Comparison of ENCODE assay signal across 10 mouse cellular contexts in genomic region chr4:105160470-105160869, GRCm38 (mm10). TPM values are rescaled to one million over a fixed set of nuclear protein-coding genes. Genes with fewer than 3 reads are reported as not detected.
A peak's percentile ranks its signal among the peaks of the same experiment; 100 is the strongest.
DNase-seq lines count a peak whose midpoint lies in the region; ATAC-seq lines count a peak whose summit lies in the region.
"Had no signal": no experiment of that assay in that cellular context is flagged by ENCODE, and none has a peak within 500 bp of the region (broad histone marks: within the 10 kb centered on the region; RNA-seq: fewer than 3 reads in every experiment).

No protein-coding gene starts in this region.

- ATAC-seq in kidney, embryonic 16.5 days (ENCODE audit: low FRiP score, low TSS enrichment) = no peak
- ATAC-seq in embryonic facial prominence, embryonic 14.5 days (ENCODE audit: low read depth) = no peak
- ATAC-seq in hindbrain, embryonic 12.5 days (ENCODE audit: low FRiP score) = no peak
- ATAC-seq in midbrain, embryonic 14.5 days (ENCODE audit: low FRiP score, low TSS enrichment) = no peak
- no peak for ATAC-seq in inflammation-experienced regulatory T-cells, adult 6 months
- ATAC-seq: activated CD4-positive, CD25-positive, alpha-beta regulatory T cell, adult 4 months had no signal

- no peak overlapping the region for H3K27ac ChIP-seq in kidney, embryonic 16.5 days (ENCODE audit: low read length)
- no peak overlapping the region for H3K27ac ChIP-seq in embryonic facial prominence, embryonic 14.5 days (replicated peaks; ENCODE audit: low read depth, low read length)
- H3K27ac ChIP-seq in hindbrain, embryonic 12.5 days = no peak overlapping the region
- no peak overlapping the region for H3K27ac ChIP-seq in midbrain, embryonic 14.5 days (replicated peaks; ENCODE audit: low read depth, low read length)

- peak overlapping the region; percentile 12; the same call in 1 of the 2 replicates for H3K4me3 ChIP-seq in kidney, embryonic 16.5 days (ENCODE audit: low read length)
- peak overlapping the region; percentile 86 for H3K4me3 ChIP-seq in embryonic facial prominence, embryonic 14.5 days (ENCODE audit: low read depth, low read length)
- peak overlapping the region; percentile 91 for H3K4me3 ChIP-seq in hindbrain, embryonic 12.5 days
- peak overlapping the region; percentile 75 for H3K4me3 ChIP-seq in midbrain, embryonic 14.5 days (replicated peaks; ENCODE audit: low read depth, low read length)

- H3K36me3 ChIP-seq in kidney, embryonic 16.5 days (ENCODE audit: insufficient read depth, low read length) = peaks cover 6% of the 10 kb centered on the region
- H3K36me3 ChIP-seq in embryonic facial prominence, embryonic 14.5 days (ENCODE audit: control insufficient read depth, insufficient read depth, low read length) = peaks cover 38% of the 10 kb centered on the region
- H3K36me3 ChIP-seq in hindbrain, embryonic 12.5 days = no peaks in the 10 kb centered on the region
- H3K36me3 ChIP-seq in midbrain, embryonic 14.5 days (ENCODE audit: control insufficient read depth, insufficient read depth, low read length) = no peaks in the 10 kb centered on the region

- H3K9ac ChIP-seq in kidney, embryonic 16.5 days (replicated peaks; ENCODE audit: low read length) = no peak overlapping the region
- peak overlapping the region; percentile 97 for H3K9ac ChIP-seq in embryonic facial prominence, embryonic 14.5 days (ENCODE audit: low read depth, low read length)
- no peak overlapping the region for H3K9ac ChIP-seq in hindbrain, embryonic 12.5 days
- H3K9ac ChIP-seq in midbrain, embryonic 14.5 days (replicated peaks; ENCODE audit: low read length) = no peak overlapping the region; the same call in 1 of the 2 replicates

- no peaks in the 10 kb centered on the region for H3K9me3 ChIP-seq in kidney, embryonic 16.5 days (ENCODE audit: low read length)
- no peaks in the 10 kb centered on the region for H3K9me3 ChIP-seq in embryonic facial prominence, embryonic 14.5 days (ENCODE audit: control insufficient read depth, low read length)
- no peaks in the 10 kb centered on the region for H3K9me3 ChIP-seq in hindbrain, embryonic 12.5 days (replicated peaks)
- no peaks in the 10 kb centered on the region for H3K9me3 ChIP-seq in midbrain, embryonic 14.5 days (ENCODE audit: control insufficient read depth, low read length)

- H3K27me3 ChIP-seq in kidney, embryonic 16.5 days (ENCODE audit: insufficient read depth, low read length) = no peaks in the 10 kb centered on the region
- H3K27me3 ChIP-seq in embryonic facial prominence, embryonic 14.5 days (replicated peaks; ENCODE audit: control insufficient read depth, insufficient read depth, low read length) = no peaks in the 10 kb centered on the region
- H3K27me3 ChIP-seq in hindbrain, embryonic 12.5 days = no peaks in the 10 kb centered on the region
- H3K27me3 ChIP-seq in midbrain, embryonic 14.5 days (ENCODE audit: control insufficient read depth, insufficient read depth, low read length) = no peaks in the 10 kb centered on the region

- 86% methylated on average over 6 of the region's 6 CpGs for WGBS in kidney, embryonic 16.5 days
- 61% methylated on average over 6 of the region's 6 CpGs for WGBS in embryonic facial prominence, embryonic 14.5 days
- 83% methylated on average over 6 of the region's 6 CpGs for WGBS in hindbrain, embryonic 12.5 days
- 75% methylated on average over 6 of the region's 6 CpGs for WGBS in midbrain, embryonic 14.5 days

- peak overlapping the region; percentile 38 for H3K4me2 ChIP-seq in kidney, embryonic 16.5 days (replicated peaks; ENCODE audit: low read depth, low read length)
- peak overlapping the region; percentile 73 for H3K4me2 ChIP-seq in embryonic facial prominence, embryonic 14.5 days (ENCODE audit: low read depth, low read length)
- peak overlapping the region; percentile 79 for H3K4me2 ChIP-seq in hindbrain, embryonic 12.5 days (replicated peaks)
- peak overlapping the region; percentile 81 for H3K4me2 ChIP-seq in midbrain, embryonic 14.5 days (ENCODE audit: low read length)

- no peak for DNase-seq in kidney, adult 18-20 months
- DNase-seq in embryonic facial prominence, embryonic 14.5 days (ENCODE audit: low spot score) = no peak
- no peak for DNase-seq in midbrain, embryonic 14.5 days
- no peak for DNase-seq in cerebellum, adult 18-20 months
- no peak for DNase-seq in frontal cortex, postnatal 25 days (ENCODE audit: low spot score in 2 of 2)
- DNase-seq: cerebellum, adult 9-10 months had no signal

- peaks cover 18% of the 10 kb centered on the region for H3K4me1 ChIP-seq in kidney, embryonic 16.5 days (ENCODE audit: insufficient read depth, low read length)
- H3K4me1 ChIP-seq in embryonic facial prominence, embryonic 14.5 days (ENCODE audit: control insufficient read depth, insufficient read depth, low read length) = peaks cover 27% of the 10 kb centered on the region
- H3K4me1 ChIP-seq in hindbrain, embryonic 12.5 days = peaks cover 49% of the 10 kb centered on the region
- H3K4me1 ChIP-seq in midbrain, embryonic 14.5 days (ENCODE audit: control insufficient read depth, insufficient read depth, low read length) = peaks cover 19% of the 10 kb centered on the region; the same call in 1 of the 2 replicates

RNA-seq across cellular contexts. Expression of gene Plpp3, which starts 3.3 kb away (rescaled TPM):
- polyA plus RNA-seq in kidney, embryonic 16.5 days (2015; fragmentation: Nextera tagmentation; extraction: Ambion mirVana) = 69.2 and 76.3 TPM in 2 replicates
- polyA plus RNA-seq in embryonic facial prominence, embryonic 14.5 days (2014; fragmentation: Nextera tagmentation; extraction: Ambion mirVana) = 107 and 123 TPM in 2 replicates
- polyA plus RNA-seq in hindbrain, embryonic 12.5 days (2016; fragmentation: Nextera tagmentation; extraction: Ambion mirVana) = 91.5 and 91.7 TPM in 2 replicates
- 51.7 and 62.4 TPM in 2 replicates for polyA plus RNA-seq in midbrain, embryonic 14.5 days (2014; fragmentation: Nextera tagmentation; extraction: Ambion mirVana)
- under 1 TPM in 1 of 3 experiments, not detected in 2; 0.15 TPM for polyA plus RNA-seq in inflammation-experienced regulatory T-cells, adult 6 months (2017; shearing (Covaris generic))
- polyA plus RNA-seq: activated CD4-positive, CD25-positive, alpha-beta regulatory T cell, adult 4 months had no signal

RNA-seq across cellular contexts. Expression of gene Prkaa2, which starts 50.8 kb away (rescaled TPM):
- 8.8 and 9.1 TPM in 2 replicates for polyA plus RNA-seq in kidney, embryonic 16.5 days (2015; fragmentation: Nextera tagmentation; extraction: Ambion mirVana)
- polyA plus RNA-seq in embryonic facial prominence, embryonic 14.5 days (2014; fragmentation: Nextera tagmentation; extraction: Ambion mirVana) = 3.9 and 5.6 TPM in 2 replicates
- 7.0 and 9.2 TPM in 2 replicates for polyA plus RNA-seq in hindbrain, embryonic 12.5 days (2016; fragmentation: Nextera tagmentation; extraction: Ambion mirVana)
- 17.8 and 19.4 TPM in 2 replicates for polyA plus RNA-seq in midbrain, embryonic 14.5 days (2014; fragmentation: Nextera tagmentation; extraction: Ambion mirVana)
- polyA plus RNA-seq in inflammation-experienced regulatory T-cells, adult 6 months (2017; shearing (Covaris generic)) = not detected

Comparison
In these comparisons a context has a peak if more than half of its experiments do, and no peak if none do; other contexts are left out.
1. H3K4me3 ChIP-seq: peak in every context shown above with its lines; median percentile 91 in hindbrain, embryonic 12.5 days; 86 in embryonic facial prominence, embryonic 14.5 days; 75 in midbrain, embryonic 14.5 days; 12 in kidney, embryonic 16.5 days.
2. RNA of gene Plpp3, which starts 3.3 kb away (polyA plus RNA-seq): 107 to 123 TPM in embryonic facial prominence, embryonic 14.5 days, 91.5 to 91.7 TPM in hindbrain, embryonic 12.5 days, 69.2 to 76.3 TPM in kidney, embryonic 16.5 days and 51.7 to 62.4 TPM in midbrain, embryonic 14.5 days; 0.15 TPM in inflammation-experienced regulatory T-cells, adult 6 months; every median in the first group is over 10 times any median in the second.
3. Peak in every context shown above with its lines, with median percentiles within 50 percentile points of each other: H3K4me2 ChIP-seq.